21 mouse cellular contexts compared by ENCODE assay signal in the genomic region with DNA sequence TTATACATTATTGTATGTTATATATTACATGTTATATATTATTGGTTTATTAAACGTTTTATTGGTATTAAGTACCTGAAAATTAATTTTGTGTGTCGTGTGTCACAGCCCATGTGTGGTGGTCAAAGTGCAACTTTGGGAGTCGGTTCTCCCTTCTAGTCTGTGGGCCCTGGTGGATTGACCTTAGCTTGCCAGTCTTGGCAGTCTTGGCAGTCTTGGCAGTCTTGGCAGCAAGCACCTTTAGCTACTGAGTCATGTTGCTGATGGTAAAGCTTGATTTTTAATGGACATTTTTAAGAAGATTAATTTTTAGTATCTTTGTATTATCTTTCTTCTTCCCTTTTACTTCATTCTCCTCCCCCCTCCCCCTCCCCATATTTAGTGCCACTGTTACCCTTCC. TPM values are rescaled to one million over a fixed set of nuclear protein-coding genes. Genes with fewer than 3 reads are reported as not detected.
DNase-seq lines count a peak whose midpoint lies in the region; ATAC-seq and TF ChIP-seq lines count a peak whose summit lies in the region.
"Had no signal": no experiment of that assay in that cellular context is flagged by ENCODE, and none has a peak within 500 bp of the region (broad histone marks: within the 10 kb centered on the region; RNA-seq: fewer than 3 reads in every experiment).

No protein-coding gene starts in this region.

- no peaks in the 10 kb centered on the region for H3K27me3 ChIP-seq in intestine, postnatal 0 days (replicated peaks; ENCODE audit: control insufficient read depth, insufficient read depth, low read length)
- H3K27me3 ChIP-seq in intestine, embryonic 16.5 days (replicated peaks; ENCODE audit: control insufficient read depth, insufficient read depth, low read length): no peaks in the 10 kb centered on the region
- H3K27me3 ChIP-seq in kidney, embryonic 14.5 days (ENCODE audit: control insufficient read depth, insufficient read depth, low read length): no peaks in the 10 kb centered on the region
- H3K27me3 ChIP-seq: embryonic facial prominence, embryonic 13.5 days; embryonic facial prominence, embryonic 15.5 days had no signal

- H3K9ac ChIP-seq in intestine, postnatal 0 days (ENCODE audit: low read depth, low read length): no peak overlapping the region
- H3K9ac ChIP-seq in intestine, embryonic 16.5 days (ENCODE audit: low read depth, low read length): no peak overlapping the region
- no peak overlapping the region for H3K9ac ChIP-seq in kidney, embryonic 14.5 days (ENCODE audit: low read depth, low read length)
- H3K9ac ChIP-seq: embryonic facial prominence, embryonic 13.5 days; embryonic facial prominence, embryonic 15.5 days; forebrain, embryonic 12.5 days had no signal

- no peak overlapping the region for H3K27ac ChIP-seq in intestine, postnatal 0 days (ENCODE audit: low read depth, low read length)
- H3K27ac ChIP-seq in intestine, embryonic 16.5 days (ENCODE audit: low read length): no peak overlapping the region
- no peak overlapping the region for H3K27ac ChIP-seq in kidney, embryonic 14.5 days (ENCODE audit: low read depth, low read length)
- H3K27ac ChIP-seq: embryonic facial prominence, embryonic 13.5 days; embryonic facial prominence, embryonic 15.5 days; forebrain, embryonic 10.5 days; forebrain, embryonic 12.5 days had no signal

- no peak overlapping the region for H3K4me3 ChIP-seq in intestine, postnatal 0 days (ENCODE audit: low read depth, low read length)
- no peak overlapping the region for H3K4me3 ChIP-seq in intestine, embryonic 16.5 days (ENCODE audit: low read length)
- H3K4me3 ChIP-seq in kidney, embryonic 14.5 days (ENCODE audit: low read length): no peak overlapping the region
- H3K4me3 ChIP-seq: embryonic facial prominence, embryonic 13.5 days; embryonic facial prominence, embryonic 15.5 days; erythroblast, embryonic 14.5 days; forebrain, embryonic 10.5 days; forebrain, embryonic 12.5 days had no signal

- H3K4me2 ChIP-seq in intestine, postnatal 0 days (replicated peaks; ENCODE audit: low read depth): no peak overlapping the region
- no peak overlapping the region for H3K4me2 ChIP-seq in intestine, embryonic 16.5 days (ENCODE audit: low read depth, low read length)
- no peak overlapping the region for H3K4me2 ChIP-seq in kidney, embryonic 14.5 days (replicated peaks; ENCODE audit: low read depth, low read length)
- H3K4me2 ChIP-seq: embryonic facial prominence, embryonic 13.5 days; embryonic facial prominence, embryonic 15.5 days; forebrain, embryonic 12.5 days had no signal

- no peaks in the 10 kb centered on the region for H3K4me1 ChIP-seq in intestine, postnatal 0 days (replicated peaks; ENCODE audit: control insufficient read depth, insufficient read depth, low read length)
- H3K4me1 ChIP-seq in intestine, embryonic 16.5 days (ENCODE audit: control insufficient read depth, insufficient read depth, low read length): no peaks in the 10 kb centered on the region; the same call in 1 of the 2 replicates
- no peaks in the 10 kb centered on the region for H3K4me1 ChIP-seq in kidney, embryonic 14.5 days (ENCODE audit: control insufficient read depth, insufficient read depth, low read length)
- H3K4me1 ChIP-seq: embryonic facial prominence, embryonic 13.5 days; embryonic facial prominence, embryonic 15.5 days; forebrain, embryonic 10.5 days; forebrain, embryonic 12.5 days had no signal

- peak; percentile 26 for DNase-seq in adrenal gland, postnatal 14 days
- DNase-seq in adrenal gland, postnatal 4 days (ENCODE audit: low spot score in 2 of 2): no peak
- peak; percentile 18 for DNase-seq in 3134 (ENCODE audit: extremely low read depth, insufficient read length, low spot score)
- DNase-seq in MN1 (ENCODE audit: low spot score): peak; percentile 53
- DNase-seq in retina, postnatal 1 day: no peak
- DNase-seq: B cell, adult 2 months; cerebellum, adult 11 months; cerebellum, adult 18-20 months; cerebellum, adult 8-10 months; cerebellum, adult 9-11 months; cerebellum, postnatal 14 days; embryo, embryonic 11 days had no signal

- ATAC-seq in intestine, postnatal 0 days: 0 out of 2 replicates have a peak, but pooled peaks have one; percentile 40
- ATAC-seq in intestine, embryonic 16.5 days: no peak
- ATAC-seq in kidney, embryonic 14.5 days (ENCODE audit: low FRiP score, low TSS enrichment): no peak

- no peaks in the 10 kb centered on the region for H3K36me3 ChIP-seq in intestine, postnatal 0 days (ENCODE audit: control insufficient read depth, insufficient read depth)
- H3K36me3 ChIP-seq in intestine, embryonic 16.5 days (ENCODE audit: control insufficient read depth, insufficient read depth, low read length): no peaks in the 10 kb centered on the region
- no peaks in the 10 kb centered on the region for H3K36me3 ChIP-seq in kidney, embryonic 14.5 days (ENCODE audit: control insufficient read depth, insufficient read depth, low read length)
- H3K36me3 ChIP-seq: forebrain, embryonic 10.5 days; forebrain, embryonic 12.5 days; G1E had no signal

- H3K9me3 ChIP-seq in intestine, postnatal 0 days (ENCODE audit: control insufficient read depth): no peaks in the 10 kb centered on the region
- no peaks in the 10 kb centered on the region for H3K9me3 ChIP-seq in intestine, embryonic 16.5 days (ENCODE audit: control insufficient read depth, low read length)
- H3K9me3 ChIP-seq in kidney, embryonic 14.5 days (ENCODE audit: control insufficient read depth, low read length): no peaks in the 10 kb centered on the region
- H3K9me3 ChIP-seq: embryonic facial prominence, embryonic 13.5 days; embryonic facial prominence, embryonic 15.5 days; forebrain, embryonic 10.5 days; forebrain, embryonic 12.5 days had no signal

- WGBS in intestine, postnatal 0 days: 78% methylated on average over 3 of the region's 3 CpGs
- WGBS in intestine, embryonic 16.5 days: 89% methylated on average over 3 of the region's 3 CpGs
- 91% methylated on average over 3 of the region's 3 CpGs for WGBS in kidney, embryonic 14.5 days

- no peak for TF ChIP-seq CTCF in intestine, postnatal 0 days (IDR thresholded peaks at IDR 0.05; ENCODE audit: low read depth)

RNA-seq across cellular contexts. Expression of gene Ankrd26, which starts 59.4 kb away (rescaled TPM):
- total RNA-seq in adrenal gland, postnatal 14 days (2021): 5.0 and 5.2 TPM in 2 replicates
- 1 to 10 TPM; 5.5 to 6.2 TPM for total RNA-seq in adrenal gland, postnatal 4 days (2021)
- 2.7 and 4.1 TPM in 2 replicates for polyA plus RNA-seq in intestine, postnatal 0 days (2015; fragmentation: Nextera tagmentation; extraction: Ambion mirVana)
- polyA plus RNA-seq in intestine, embryonic 16.5 days (2015; fragmentation: Nextera tagmentation; extraction: Ambion mirVana): 8.2 and 8.6 TPM in 2 replicates
- 14.8 and 16.1 TPM in 2 replicates for polyA plus RNA-seq in kidney, embryonic 14.5 days (2014; fragmentation: Nextera tagmentation; extraction: Ambion mirVana)

Comparison
In these comparisons a context has a peak if more than half of its experiments do, and no peak if none do; other contexts are left out.
1. DNase-seq: peak in adrenal gland, postnatal 14 days (single experiment), 3134 (single experiment) and MN1 (single experiment); none in adrenal gland, postnatal 4 days (0 of 2) and retina, postnatal 1 day (single experiment).